Mouse (Mus musculus): Measurements from ENCODE around the gene Ndufb5. TPM values are rescaled to one million over a fixed set of nuclear protein-coding genes. Genes with fewer than 3 reads are reported as not detected.
"Not testable (repeated sequence)": the region's sequence is repeated elsewhere in the genome, so short reads cannot be mapped to it uniquely, and the experiment has no call there.

The Ndufb5 gene
- polyA plus RNA-seq, 2 experiments from 2014 or later = 277 to 281 TPM

- peak; percentile 1 for ATAC-seq
Measured at GRCm38 (mm10) chr3:32737172-32737655, 424 bp downstream of the Ndufb5 start, which contains the start of gene Mrpl47. Gene Mrpl47 (minus strand): TSS chr3:32737605.

GRCm38 (mm10) chr3:32738549-32738948 is 1.8 kb downstream of the Ndufb5 start:
- ATAC-seq = no peak

- no peak for ATAC-seq
Measured at GRCm38 (mm10) chr3:32742276-32742780, 5.5 kb downstream of the Ndufb5 start.

- no peak for ATAC-seq
Measured at GRCm38 (mm10) chr3:32745001-32745400, 8.2 kb downstream of the Ndufb5 start.

GRCm38 (mm10) chr3:32745426-32745825 is 8.6 kb downstream of the Ndufb5 start:
- ATAC-seq = not testable (repeated sequence)

GRCm38 (mm10) chr3:32748384-32748783 is 11.6 kb downstream of the Ndufb5 start:
- ATAC-seq = no peak

- ATAC-seq = no peak
Measured at GRCm38 (mm10) chr3:32749820-32750579, 13.2 kb downstream of the Ndufb5 start.

GRCm38 (mm10) chr3:32754384-32754915 is 17.7 kb downstream of the Ndufb5 start:
- ATAC-seq = no peak

GRCm38 (mm10) chr3:32759212-32759611 is 22.4 kb downstream of the Ndufb5 start:
- ATAC-seq = no peak

- ATAC-seq = no peak
Measured at GRCm38 (mm10) chr3:32762962-32763361, 26.2 kb downstream of the Ndufb5 start.

GRCm38 (mm10) chr3:32763902-32764301 is 27.1 kb downstream of the Ndufb5 start:
- ATAC-seq = no peak

- no peak for ATAC-seq
Measured at GRCm38 (mm10) chr3:32770781-32771180, 34.0 kb downstream of the Ndufb5 start.

Other genes starting within 250 kb of the Ndufb5 start
- gene Kcnmb3, start 244.8 kb upstream of the Ndufb5 start, polyA plus RNA-seq (2017; shearing (Covaris generic)) = under 1 TPM; 0.46 to 0.52 TPM
- gene Zfp639, start 226.7 kb upstream of the Ndufb5 start, polyA plus RNA-seq (2017; shearing (Covaris generic)) = 10 to 100 TPM; 24.1 to 26.4 TPM
- 1 to 10 TPM; 6.1 to 9.9 TPM for gene Mfn1, start 207.5 kb upstream of the Ndufb5 start, polyA plus RNA-seq (2017; shearing (Covaris generic))
- 10 to 100 TPM; 21.7 to 28.6 TPM for gene Gnb4, start 120.4 kb upstream of the Ndufb5 start, polyA plus RNA-seq (2017; shearing (Covaris generic))
- gene Actl6a, start 30.7 kb upstream of the Ndufb5 start, polyA plus RNA-seq (2017; shearing (Covaris generic)) = 100 to 1,000 TPM in 1 of 2 experiments, 10 to 100 TPM in 1; 89.6 to 104 TPM
- gene Mrpl47, start 615 bp downstream of the Ndufb5 start, polyA plus RNA-seq (2017; shearing (Covaris generic)) = 10 to 100 TPM; 14.0 to 28.8 TPM
- gene Usp13, start 80.6 kb downstream of the Ndufb5 start, polyA plus RNA-seq (2017; shearing (Covaris generic)) = not detected

All from activated CD4-positive, CD25-positive, alpha-beta regulatory T cell, adult 4 months (primary cell).